In the genomic region with DNA sequence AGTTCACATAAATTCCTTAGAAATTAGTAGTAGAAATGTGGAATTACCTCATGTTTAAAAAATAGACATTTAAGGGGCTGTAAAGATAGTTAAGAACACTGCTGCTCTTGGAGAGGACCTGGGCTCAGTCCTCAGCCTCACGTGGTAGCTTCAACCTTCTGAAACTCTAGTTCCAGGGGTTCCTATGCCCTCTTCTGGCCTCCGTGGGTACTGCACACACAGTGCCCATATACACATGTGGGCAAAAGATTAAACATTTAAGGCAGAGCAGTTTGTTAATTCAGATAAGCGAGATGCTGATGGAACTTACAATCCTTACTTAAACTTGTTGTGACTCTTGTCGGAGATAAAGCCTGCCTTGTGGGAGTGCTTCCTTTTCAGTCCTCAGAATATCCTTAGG, we compare ENCODE assay signal across 28 mouse cellular contexts.
DNase-seq lines count a peak whose midpoint lies in the region; ATAC-seq and TF ChIP-seq lines count a peak whose summit lies in the region.
"Had no signal": no experiment of that assay in that cellular context is flagged by ENCODE, and none has a peak within 500 bp of the region (broad histone marks: within the 10 kb centered on the region; RNA-seq: fewer than 3 reads in every experiment).

No protein-coding gene starts in this region.

- H3K4me3 ChIP-seq in forebrain, postnatal 0 days (ENCODE audit: low read depth, low read length) = no peak overlapping the region
- no peak overlapping the region for H3K4me3 ChIP-seq in forebrain, embryonic 16.5 days (replicated peaks; ENCODE audit: low read length)
- H3K4me3 ChIP-seq in layer of hippocampus, adult 2 months = no peak overlapping the region
- H3K4me3 ChIP-seq in E14TG2a.4 (replicated peaks; ENCODE audit: low read length) = no peak overlapping the region
- no peak overlapping the region for H3K4me3 ChIP-seq in liver, embryonic 11.5 days (ENCODE audit: low read depth, low read length)
- H3K4me3 ChIP-seq: embryonic facial prominence, embryonic 12.5 days; heart, embryonic 10.5 days; heart, embryonic 15.5 days; hindbrain, embryonic 12.5 days; limb, embryonic 10.5 days; limb, embryonic 15.5 days; liver, embryonic 15.5 days; lung, embryonic 15.5 days; stomach, embryonic 15.5 days had no signal

- WGBS in forebrain, postnatal 0 days = 97% methylated on average over 4 of the region's 4 CpGs
- 98% methylated on average over 4 of the region's 4 CpGs for WGBS in forebrain, embryonic 16.5 days
- WGBS in liver, embryonic 11.5 days = 89% methylated on average over 4 of the region's 4 CpGs

- no peaks in the 10 kb centered on the region for H3K9me3 ChIP-seq in forebrain, postnatal 0 days (ENCODE audit: low read length)
- no peaks in the 10 kb centered on the region; the same call in 1 of the 2 replicates for H3K9me3 ChIP-seq in forebrain, embryonic 16.5 days (ENCODE audit: control insufficient read depth, low read length)
- 0 out of 2 replicates have a peak, but pooled peaks cover 5% of the 10 kb centered on the region for H3K9me3 ChIP-seq in E14TG2a.4 (ENCODE audit: low read length)
- no peaks in the 10 kb centered on the region for H3K9me3 ChIP-seq in liver, embryonic 11.5 days (ENCODE audit: control insufficient read depth, low read length)
- H3K9me3 ChIP-seq: embryonic facial prominence, embryonic 12.5 days; heart, embryonic 10.5 days; heart, embryonic 15.5 days; hindbrain, embryonic 12.5 days; limb, embryonic 10.5 days; limb, embryonic 15.5 days; lung, embryonic 15.5 days; stomach, embryonic 15.5 days had no signal

- no peaks in the 10 kb centered on the region for H3K36me3 ChIP-seq in forebrain, postnatal 0 days (ENCODE audit: insufficient read depth)
- no peaks in the 10 kb centered on the region for H3K36me3 ChIP-seq in forebrain, embryonic 16.5 days (ENCODE audit: control insufficient read depth, insufficient read depth)
- no peaks in the 10 kb centered on the region for H3K36me3 ChIP-seq in E14TG2a.4 (ENCODE audit: insufficient read depth, low read length)
- no peaks in the 10 kb centered on the region for H3K36me3 ChIP-seq in liver, embryonic 11.5 days (ENCODE audit: control insufficient read depth, insufficient read depth, low read length)
- H3K36me3 ChIP-seq: embryonic facial prominence, embryonic 12.5 days; heart, embryonic 10.5 days; heart, embryonic 15.5 days; hindbrain, embryonic 12.5 days; limb, embryonic 10.5 days; limb, embryonic 15.5 days; liver, embryonic 15.5 days; lung, embryonic 15.5 days; stomach, embryonic 15.5 days had no signal

- DNase-seq in forebrain, postnatal 0 days = no peak
- no peak for DNase-seq in layer of hippocampus, adult 2 months (ENCODE audit: low spot score in 2 of 2)
- no peak for DNase-seq in layer of hippocampus, adult 8-10 months (ENCODE audit: low spot score in 2 of 2)
- peak; percentile 65 for DNase-seq in R1 (ENCODE audit: low read depth, low spot score)
- DNase-seq in natural killer cell, adult 2 months (ENCODE audit: low spot score in 2 of 2) = no peak
- DNase-seq in liver, embryonic 11.5 days (ENCODE audit: low spot score) = no peak
- DNase-seq: adrenal gland, postnatal 10 days; cerebellum, adult 8-10 months; cerebellum, postnatal 36 days; kidney, adult 8-10 months; kidney, postnatal 14 days; lung, postnatal 36 days; right cerebral cortex, postnatal 14 days had no signal

- ATAC-seq in forebrain, postnatal 0 days = no peak
- ATAC-seq in forebrain, embryonic 16.5 days = no peak
- ATAC-seq in liver, embryonic 11.5 days (replicated peaks; ENCODE audit: low FRiP score) = no peak
- ATAC-seq: forebrain, embryonic 14.5 days; intestine, embryonic 16.5 days had no signal

- no peak overlapping the region for H3K4me2 ChIP-seq in forebrain, postnatal 0 days (ENCODE audit: low read depth)
- H3K4me2 ChIP-seq in forebrain, embryonic 16.5 days (ENCODE audit: low read length) = no peak overlapping the region
- H3K4me2 ChIP-seq in liver, embryonic 11.5 days = no peak overlapping the region
- H3K4me2 ChIP-seq: embryonic facial prominence, embryonic 12.5 days; heart, embryonic 15.5 days; hindbrain, embryonic 12.5 days; limb, embryonic 15.5 days; liver, embryonic 15.5 days; lung, embryonic 15.5 days; midbrain, embryonic 11.5 days; stomach, embryonic 15.5 days had no signal

- H3K27ac ChIP-seq in forebrain, postnatal 0 days (ENCODE audit: low read depth, low read length) = no peak overlapping the region
- H3K27ac ChIP-seq in forebrain, embryonic 16.5 days (ENCODE audit: low read length) = no peak overlapping the region
- H3K27ac ChIP-seq in layer of hippocampus, adult 2 months = no peak overlapping the region
- no peak overlapping the region for H3K27ac ChIP-seq in liver, embryonic 11.5 days (ENCODE audit: low read depth, low read length)
- H3K27ac ChIP-seq: embryonic facial prominence, embryonic 12.5 days; heart, embryonic 10.5 days; heart, embryonic 15.5 days; hindbrain, embryonic 12.5 days; limb, embryonic 10.5 days; limb, embryonic 15.5 days; liver, embryonic 15.5 days; lung, embryonic 15.5 days; stomach, embryonic 15.5 days had no signal

- 0 out of 2 replicates have a peak, but pooled peaks have one; percentile 34 for TF ChIP-seq CTCF in forebrain, postnatal 0 days (IDR thresholded peaks at IDR 0.05; ENCODE audit: low read depth)
- peak; percentile 54 for TF ChIP-seq CTCF in layer of hippocampus, adult 2 months (conservative IDR thresholded peaks at IDR 0.05)
- peak; percentile 72 for TF ChIP-seq CTCF in E14TG2a.4 (conservative IDR thresholded peaks at IDR 0.05; ENCODE audit: low read length)

- no peaks in the 10 kb centered on the region for H3K27me3 ChIP-seq in forebrain, postnatal 0 days (ENCODE audit: insufficient read depth, low read length)
- H3K27me3 ChIP-seq in forebrain, embryonic 16.5 days (replicated peaks; ENCODE audit: control insufficient read depth, insufficient read depth, low read length) = no peaks in the 10 kb centered on the region
- peaks cover 6% of the 10 kb centered on the region; the same call in 1 of the 2 replicates for H3K27me3 ChIP-seq in E14TG2a.4 (ENCODE audit: insufficient read depth, low read length)
- H3K27me3 ChIP-seq in liver, embryonic 11.5 days (replicated peaks; ENCODE audit: control insufficient read depth, insufficient read depth, low read length) = no peaks in the 10 kb centered on the region
- H3K27me3 ChIP-seq: CH12.LX; embryonic facial prominence, embryonic 12.5 days; heart, embryonic 15.5 days; hindbrain, embryonic 12.5 days; limb, embryonic 15.5 days; liver, embryonic 15.5 days; lung, embryonic 15.5 days; stomach, embryonic 15.5 days had no signal

- H3K9ac ChIP-seq in forebrain, postnatal 0 days = no peak overlapping the region
- H3K9ac ChIP-seq in forebrain, embryonic 16.5 days (replicated peaks; ENCODE audit: low read depth, low read length) = no peak overlapping the region
- no peak overlapping the region for H3K9ac ChIP-seq in liver, embryonic 11.5 days (ENCODE audit: low read depth, low read length)
- H3K9ac ChIP-seq: embryonic facial prominence, embryonic 12.5 days; heart, embryonic 15.5 days; hindbrain, embryonic 12.5 days; limb, embryonic 15.5 days; liver, embryonic 15.5 days; lung, embryonic 15.5 days; stomach, embryonic 15.5 days had no signal

- H3K4me1 ChIP-seq in forebrain, postnatal 0 days (ENCODE audit: insufficient read depth) = peaks cover 11% of the 10 kb centered on the region; the same call in 1 of the 2 replicates
- H3K4me1 ChIP-seq in forebrain, embryonic 16.5 days (replicated peaks; ENCODE audit: control insufficient read depth, insufficient read depth, low read length) = peaks cover 29% of the 10 kb centered on the region
- H3K4me1 ChIP-seq in E14TG2a.4 (replicated peaks; ENCODE audit: low read depth, low read length) = peaks cover 7% of the 10 kb centered on the region; the same call in 1 of the 2 replicates
- no peaks in the 10 kb centered on the region for H3K4me1 ChIP-seq in liver, embryonic 11.5 days (replicated peaks; ENCODE audit: control insufficient read depth, insufficient read depth, low read length)
- H3K4me1 ChIP-seq: liver, embryonic 15.5 days; stomach, embryonic 15.5 days had no signal
